Mouse (Mus musculus) lung, postnatal 14 days (tissue): Measurements from ENCODE around the gene Trim42.

Experiments used
- DNase-seq: peaks from one replicate; pipeline ENCODE4 v3.0.0; 2021

Gene Trim42

DNA sequence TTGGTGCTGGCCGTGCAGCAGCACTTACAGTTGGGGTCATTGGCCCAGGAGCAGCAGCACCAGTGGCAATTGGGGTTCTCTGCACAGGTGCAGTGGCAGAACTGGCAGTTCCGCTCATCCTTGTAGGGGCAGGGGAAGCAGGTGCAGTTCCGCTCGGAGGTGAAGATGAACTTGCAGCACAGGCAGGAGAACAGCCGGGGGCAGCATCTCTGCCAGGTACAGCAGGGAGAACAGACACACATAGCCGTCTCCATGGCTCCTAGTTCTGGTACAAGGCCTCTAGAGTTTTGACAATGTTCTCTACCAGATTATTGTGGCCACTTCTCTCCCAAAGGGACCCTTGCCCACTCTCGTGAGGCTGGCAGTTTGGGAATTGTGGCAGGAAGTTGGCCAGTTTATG lies at the start of gene Trim42:
TSS of gene Trim42 (minus strand) at position 368 of the 400 bp plus-strand sequence.
- no peak for DNase-seq

DNA sequence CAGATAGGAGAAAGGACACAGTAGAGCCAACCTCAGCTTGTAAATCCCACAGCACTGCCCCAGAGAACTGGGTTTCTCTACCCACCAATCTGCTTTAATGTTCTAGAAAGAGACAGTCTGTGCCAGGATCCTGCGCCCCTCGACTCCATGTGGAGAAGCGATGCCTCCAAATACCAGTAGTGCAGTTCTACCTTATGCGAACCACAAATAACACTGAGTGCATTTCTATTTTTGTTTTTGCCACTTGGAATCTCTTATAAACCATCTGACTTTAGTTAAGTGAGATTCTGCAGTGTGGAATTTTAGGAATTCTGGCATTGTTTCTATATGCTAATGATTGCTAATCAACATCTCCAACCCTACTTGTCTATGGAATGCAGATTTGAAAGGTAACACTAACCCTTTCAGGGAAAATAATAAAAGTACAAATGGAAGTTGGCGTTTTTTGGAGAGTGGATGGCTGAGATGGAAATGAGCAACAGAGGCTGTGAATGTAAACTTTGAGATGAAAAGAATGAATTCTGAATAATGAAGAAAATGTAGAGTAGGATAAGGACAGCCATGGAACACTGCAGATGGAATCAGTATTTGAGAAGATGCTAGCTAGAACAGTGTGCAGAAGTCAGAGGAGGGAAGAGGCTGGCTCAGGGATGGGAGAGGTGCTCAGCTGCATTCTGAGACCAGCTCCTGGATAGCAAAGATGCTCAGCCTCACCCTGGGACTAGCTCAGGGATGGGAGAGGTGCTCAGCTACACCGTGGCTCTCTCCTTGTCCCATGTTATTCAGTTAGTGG lies 45.3 kb upstream of the Trim42 start:
- DNase-seq, result no peak

- no peak for DNase-seq
Observed at GRCm38 (mm10) chr9:97408142-97408541, 38.4 kb upstream of the Trim42 start.

DNA sequence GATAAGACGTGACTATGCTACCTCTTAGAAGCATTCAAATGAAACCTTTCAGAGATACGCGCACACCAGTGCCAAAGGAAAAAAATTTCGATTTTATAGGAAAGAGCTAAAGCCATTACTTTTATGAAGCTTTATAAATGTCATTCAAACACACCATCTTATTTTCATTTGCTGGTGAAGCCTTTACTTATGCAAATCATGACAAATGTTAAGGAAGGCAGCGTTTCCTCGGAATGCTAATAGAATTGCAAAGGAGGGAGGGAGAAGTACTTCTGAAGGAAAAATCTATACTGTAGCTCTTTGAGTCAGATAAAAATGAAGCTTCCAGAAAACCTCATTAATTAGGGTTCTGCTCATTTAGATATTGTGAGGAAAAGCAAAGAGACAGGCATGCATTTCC lies 13.3 kb downstream of the Trim42 start:
- no peak for DNase-seq

GRCm38 (mm10) chr9:97344767-97345297 lies 24.9 kb downstream of the Trim42 start:
- peak; percentile 51 for DNase-seq

DNA sequence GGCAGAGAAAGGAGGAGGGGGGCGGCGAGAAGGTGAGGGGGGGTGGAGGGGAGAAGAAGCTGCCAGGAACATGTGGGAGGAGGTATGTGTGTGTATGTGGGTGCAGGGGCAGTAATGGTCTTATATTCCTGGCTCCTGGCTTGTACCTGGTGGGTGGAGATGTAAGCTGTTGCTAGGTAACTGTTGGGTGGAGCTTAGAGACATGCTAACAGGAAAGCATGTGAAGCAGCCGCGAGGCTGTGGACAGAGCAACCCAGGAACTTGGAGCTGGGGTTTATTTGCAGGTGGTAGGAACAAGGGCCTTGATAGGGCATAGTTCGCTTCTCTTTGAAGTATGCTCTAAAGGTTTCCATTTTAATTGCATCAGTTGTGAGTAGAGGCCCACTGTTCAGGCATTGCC lies 28.0 kb downstream of the Trim42 start:
- no peak for DNase-seq

DNA sequence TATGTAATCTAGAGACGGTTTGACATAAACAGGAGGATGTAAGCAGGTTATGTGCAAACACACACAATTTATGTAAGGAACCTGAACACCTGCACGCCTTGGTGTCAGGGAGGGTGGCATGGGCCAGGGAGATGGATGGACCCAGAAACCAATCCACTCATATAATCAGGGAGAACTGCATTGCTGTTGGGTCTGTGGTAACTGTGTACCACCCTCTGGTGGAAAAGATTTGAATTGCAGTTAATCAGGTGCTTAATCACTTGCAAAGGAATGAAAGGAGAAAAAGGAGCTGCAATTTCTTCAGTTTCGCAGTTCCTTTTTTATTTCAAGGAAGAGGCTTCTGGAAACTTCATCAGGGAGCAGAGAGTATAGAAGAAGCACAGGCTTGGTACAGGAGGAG lies 46.9 kb downstream of the Trim42 start:
- peak; percentile 18 for DNase-seq

DNA sequence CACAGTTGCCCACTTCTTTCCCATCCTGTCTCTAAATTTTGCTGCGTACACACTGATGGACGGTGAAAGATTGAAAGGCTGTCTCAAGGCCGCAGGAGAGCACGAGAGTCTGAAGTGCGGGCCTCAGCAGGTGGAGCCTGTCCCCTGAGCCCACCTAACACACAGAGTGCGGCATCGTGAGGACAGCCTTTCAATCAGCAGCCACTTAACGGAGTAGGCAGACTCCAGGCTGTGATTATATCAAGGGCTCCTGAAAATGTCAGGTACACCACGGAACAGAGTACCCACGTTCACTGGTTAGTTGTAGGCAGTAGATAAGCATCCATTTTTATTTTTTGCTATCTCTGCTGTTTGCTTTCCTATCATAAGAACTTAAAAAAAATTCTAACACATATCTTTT lies 47.6 kb downstream of the Trim42 start:
- no peak for DNase-seq

- DNase-seq, result peak; percentile 24
Observed at GRCm38 (mm10) chr9:97315421-97316055, 54.2 kb downstream of the Trim42 start.

DNA sequence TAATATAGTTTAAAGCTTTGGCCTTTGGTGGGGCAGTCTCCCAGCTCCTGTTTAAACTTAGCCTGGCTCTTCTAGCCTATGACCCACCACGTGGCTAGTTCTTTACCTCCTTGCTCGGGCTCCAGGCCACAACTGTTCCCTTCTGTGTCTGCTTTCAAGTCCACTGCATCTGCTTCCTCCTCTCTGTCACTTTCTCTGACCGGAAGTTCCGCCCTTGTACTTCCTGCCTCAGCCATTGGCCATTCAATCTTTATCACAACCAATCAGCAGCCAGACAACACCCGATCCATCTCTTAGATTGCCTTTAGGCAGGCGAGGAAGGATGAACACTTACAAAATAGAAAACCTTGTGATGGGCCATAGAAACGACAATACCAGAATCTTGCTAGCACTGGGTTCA lies 58.1 kb downstream of the Trim42 start:
- DNase-seq, result no peak

GRCm38 (mm10) chr9:97309509-97310053 lies 60.2 kb downstream of the Trim42 start:
- DNase-seq, result no peak

DNA sequence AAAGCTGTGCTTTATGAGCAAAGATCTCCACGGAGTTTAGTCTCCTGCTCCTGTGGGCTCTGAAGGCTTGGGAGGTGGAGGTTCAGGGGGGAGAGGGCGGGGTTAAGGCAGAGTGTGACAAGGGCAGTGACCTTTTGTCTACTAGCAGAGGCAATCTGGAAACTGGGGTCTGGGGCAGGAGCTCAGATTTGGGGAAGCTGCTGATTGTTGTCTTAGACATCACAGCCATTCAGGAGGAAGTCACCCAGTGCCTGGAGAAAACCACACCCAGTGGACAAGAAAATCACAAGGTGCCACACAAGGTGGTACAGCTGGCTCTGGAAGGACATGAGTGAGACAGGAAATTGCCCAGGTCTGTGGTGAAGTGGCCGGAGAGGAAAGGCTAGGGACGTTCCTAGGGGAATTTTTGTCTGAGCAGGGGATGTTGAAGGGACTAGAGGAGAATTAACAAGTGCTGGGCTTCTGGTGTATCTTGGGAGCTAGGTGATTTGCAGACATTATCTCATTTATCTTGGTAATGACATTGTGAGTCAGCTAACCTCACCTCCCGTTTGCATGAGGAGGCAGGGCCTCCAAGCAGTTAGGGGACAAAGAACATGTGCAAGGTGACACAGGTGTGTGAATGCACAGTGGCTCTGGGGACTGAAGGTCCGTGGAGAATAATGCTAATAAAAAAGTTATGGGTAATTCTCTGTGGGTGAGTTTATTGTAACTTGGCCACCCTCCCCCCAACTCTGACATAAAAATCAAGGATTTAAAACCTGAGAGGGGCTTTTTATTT lies 61.9 kb downstream of the Trim42 start:
- no peak for DNase-seq
